Mouse (Mus musculus) bone marrow macrophage, adult 2 months (primary cell): ENCODE results near the gene Hrct1. TPM values are rescaled to one million over a fixed set of nuclear protein-coding genes. Genes with fewer than 3 reads are reported as not detected.

Experiments
- H3K27ac ChIP-seq: 2 replicates; pipeline ENCODE4 v1.5.1; 2012; ENCODE audit warnings: low read depth, low read length; ENCODE audit not compliant: insufficient read depth
- H3K4me1 ChIP-seq: 2 replicates; pipeline ENCODE4 v1.6.1; 2012; ENCODE audit warnings: low read length; ENCODE audit not compliant: control insufficient read depth, insufficient read depth
- H3K4me3 ChIP-seq: 2 replicates; pipeline ENCODE4 v1.5.1; 2012; ENCODE audit warnings: mild to moderate bottlenecking, low read length, moderate library complexity; ENCODE audit not compliant: insufficient read depth
- CTCF ChIP-seq: IDR thresholded peaks from 2 replicates; pipeline ENCODE4 v1.5.1; 2012; ENCODE audit warnings: low read depth, mild to moderate bottlenecking, low read length, moderate library complexity
- POLR2A ChIP-seq: IDR thresholded peaks from 2 replicates; pipeline ENCODE4 v1.6.1; 2012; ENCODE audit warnings: mild to moderate bottlenecking, low read depth, low read length, borderline replicate concordance
- polyA plus RNA-seq: library from polyadenylated mRNA; stranded (reverse); fragments of >200 nt; gene quantifications from 2 replicates; pipeline ENCODE4 v1.2.4, GENCODE M21; 2012; ENCODE audit not compliant: missing spikeins, insufficient read depth, insufficient read length

Hrct1 gene
- polyA plus RNA-seq, 1 experiment: not detected

GRCm38 (mm10) chr4:43727718-43728575 is 959 bp downstream of the Hrct1 start:
- no peak overlapping the region for H3K27ac ChIP-seq
- H3K4me1 ChIP-seq: no peaks in the 10 kb centered on the region
- H3K4me3 ChIP-seq: no peak overlapping the region
- TF ChIP-seq POLR2A (no peak), CTCF (no peak)

- H3K27ac ChIP-seq: no peak overlapping the region
- H3K4me3 ChIP-seq: no peak overlapping the region
- TF ChIP-seq POLR2A: no peak
- no peak for TF ChIP-seq CTCF
- H3K4me1 ChIP-seq: no peaks in the 10 kb centered on the region
Observed at GRCm38 (mm10) chr4:43728576-43728954, 1.6 kb downstream of the Hrct1 start.

GRCm38 (mm10) chr4:43729126-43729525 is 2.1 kb downstream of the Hrct1 start:
- Histone ChIP-seq H3K27ac (no peak overlapping the region), H3K4me1 (no peaks in the 10 kb centered on the region), H3K4me3 (no peak overlapping the region)
- TF ChIP-seq POLR2A (no peak), CTCF (no peak)

- no peak for TF ChIP-seq CTCF
- no peak for TF ChIP-seq POLR2A
- no peaks in the 10 kb centered on the region for H3K4me1 ChIP-seq
- no peak within 1 kb of the TSS for H3K4me3 ChIP-seq
- H3K27ac ChIP-seq: no peak within 1 kb of the TSS
Observed at GRCm38 (mm10) chr4:43729794-43730550, 3.0 kb downstream of the Hrct1 start, which contains the start of gene Spaar. Spaar (plus strand) TSS chr4:43730034.

- Histone ChIP-seq H3K4me3 (no peak overlapping the region), H3K4me1 (no peaks in the 10 kb centered on the region)
- TF ChIP-seq CTCF: no peak
- TF ChIP-seq POLR2A: no peak
Observed at GRCm38 (mm10) chr4:43730750-43731297, 3.8 kb downstream of the Hrct1 start.

GRCm38 (mm10) chr4:43732171-43732570 is 5.2 kb downstream of the Hrct1 start:
- no peak for TF ChIP-seq CTCF
- TF ChIP-seq POLR2A: no peak
- Histone ChIP-seq H3K4me3 (no peak overlapping the region), H3K4me1 (no peaks in the 10 kb centered on the region), H3K27ac (no peak overlapping the region)

More at GRCm38 (mm10) chr4:43730750-43731297, 3.8 kb downstream of the Hrct1 start:
- H3K27ac ChIP-seq: no peak overlapping the region

GRCm38 (mm10) chr4:43733186-43733585 is 6.2 kb downstream of the Hrct1 start:
- no peak overlapping the region for H3K4me3 ChIP-seq
- TF ChIP-seq CTCF (no peak), POLR2A (no peak)
- H3K4me1 ChIP-seq: no peaks in the 10 kb centered on the region
- no peak overlapping the region for H3K27ac ChIP-seq

GRCm38 (mm10) chr4:43737144-43737543 is 10.2 kb downstream of the Hrct1 start:
- TF ChIP-seq CTCF (no peak), POLR2A (no peak)
- Histone ChIP-seq H3K4me3 (no peak overlapping the region), H3K27ac (no peak overlapping the region), H3K4me1 (no peaks in the 10 kb centered on the region)

- no peak overlapping the region for H3K27ac ChIP-seq
- H3K4me3 ChIP-seq: no peak overlapping the region
- no peak for TF ChIP-seq POLR2A
- TF ChIP-seq CTCF: no peak
- H3K4me1 ChIP-seq: no peaks in the 10 kb centered on the region
Observed at GRCm38 (mm10) chr4:43738989-43739674, 12.1 kb downstream of the Hrct1 start.
